Mouse (Mus musculus) stomach, postnatal 0 days (tissue): ENCODE data around the gene Slc7a15.

Experiments used
- CTCF ChIP-seq: IDR thresholded peaks from 2 replicates; pipeline ENCODE4 v1.5.1; 2016; ENCODE audit warnings: antibody characterized with exemption, low read depth, mild to moderate bottlenecking, moderate library complexity
- EP300 ChIP-seq: optimal IDR thresholded peaks from 2 replicates; pipeline ENCODE3; 2016; ENCODE audit warnings: antibody characterized with exemption

- TF ChIP-seq CTCF (no peak), EP300 (no peak)
Measured at GRCm38 (mm10) chr12:8522711-8523110, 76.2 kb downstream of the Slc7a15 start.
